Mouse (Mus musculus) intestine, embryonic 14.5 days (tissue): ENCODE measurements around the gene Lmnb2. TPM values are rescaled to one million over a fixed set of nuclear protein-coding genes. Genes with fewer than 3 reads are reported as not detected.

ENCODE experiments used
- ATAC-seq: fragments of 200-750 bp; cut with Nextera tagmentation; replicated peaks from 2 replicates; pipeline ENCODE4 v1.8.0; 2017; ENCODE audit warnings: low read depth, moderate number of reproducible peaks, moderate TSS enrichment, moderate library complexity; ENCODE audit not compliant: low FRiP score, low TSS enrichment
- DNase-seq: peaks from one replicate; pipeline ENCODE4 v3.0.0-alpha.2; 2018; ENCODE audit warnings: low spot score
- H3K27ac ChIP-seq: fragments of 300-500 bp; sonication (generic); 2 replicates; pipeline ENCODE4 v1.5.1; 2014; ENCODE audit warnings: low read depth, mild to moderate bottlenecking, control low read depth
- H3K27me3 ChIP-seq: fragments of 300-500 bp; sonication (generic); replicated peaks from 2 replicates; pipeline ENCODE4 v1.6.1; 2014; ENCODE audit warnings: low read length, control low read depth; ENCODE audit not compliant: control insufficient read depth, insufficient read depth
- H3K36me3 ChIP-seq: fragments of 300-500 bp; sonication (generic); 2 replicates; pipeline ENCODE4 v1.6.1; 2014; ENCODE audit warnings: low read length, control low read depth; ENCODE audit not compliant: control insufficient read depth, insufficient read depth
- H3K4me1 ChIP-seq: fragments of 300-500 bp; sonication (generic); replicated peaks from 2 replicates; pipeline ENCODE4 v1.6.1; 2014; ENCODE audit warnings: low read length, control low read depth, mixed read lengths; ENCODE audit not compliant: control insufficient read depth, insufficient read depth
- H3K4me2 ChIP-seq: fragments of 300-500 bp; sonication (generic); 2 replicates; pipeline ENCODE4 v1.6.1; 2014; ENCODE audit warnings: low read length
- H3K4me3 ChIP-seq: fragments of 300-500 bp; sonication (generic); 2 replicates; pipeline ENCODE4 v1.5.1; 2014; ENCODE audit warnings: low read depth, low read length, control low read depth, mixed read lengths
- H3K9ac ChIP-seq: fragments of 300-500 bp; sonication (generic); 2 replicates; pipeline ENCODE4 v1.6.1; 2014; ENCODE audit warnings: mild to moderate bottlenecking, low read length
- H3K9me3 ChIP-seq: fragments of 300-500 bp; sonication (generic); 2 replicates; pipeline ENCODE4 v1.6.1; 2016; ENCODE audit warnings: low read length, control low read depth; ENCODE audit not compliant: control insufficient read depth
- WGBS: fragments of 180-500 bp; shearing (Covaris S2); extraction: QIAGEN DNeasy Blood & Tissue Kit; methylation state at CpG from one replicate; pipeline ENCODE4 v1.1.7; 2014; 5-methylcytosine and 5-hydroxymethylcytosine counted together
- polyA plus RNA-seq: library from polyadenylated mRNA; unstranded; fragments of >200 nt; fragmentation: Nextera tagmentation; extraction: Ambion mirVana; gene quantifications from 2 replicates; pipeline ENCODE4 v1.2.1, GENCODE M21; 2014

Lmnb2 gene
- 15.5 and 18.3 TPM in 2 replicates for polyA plus RNA-seq

DNA sequence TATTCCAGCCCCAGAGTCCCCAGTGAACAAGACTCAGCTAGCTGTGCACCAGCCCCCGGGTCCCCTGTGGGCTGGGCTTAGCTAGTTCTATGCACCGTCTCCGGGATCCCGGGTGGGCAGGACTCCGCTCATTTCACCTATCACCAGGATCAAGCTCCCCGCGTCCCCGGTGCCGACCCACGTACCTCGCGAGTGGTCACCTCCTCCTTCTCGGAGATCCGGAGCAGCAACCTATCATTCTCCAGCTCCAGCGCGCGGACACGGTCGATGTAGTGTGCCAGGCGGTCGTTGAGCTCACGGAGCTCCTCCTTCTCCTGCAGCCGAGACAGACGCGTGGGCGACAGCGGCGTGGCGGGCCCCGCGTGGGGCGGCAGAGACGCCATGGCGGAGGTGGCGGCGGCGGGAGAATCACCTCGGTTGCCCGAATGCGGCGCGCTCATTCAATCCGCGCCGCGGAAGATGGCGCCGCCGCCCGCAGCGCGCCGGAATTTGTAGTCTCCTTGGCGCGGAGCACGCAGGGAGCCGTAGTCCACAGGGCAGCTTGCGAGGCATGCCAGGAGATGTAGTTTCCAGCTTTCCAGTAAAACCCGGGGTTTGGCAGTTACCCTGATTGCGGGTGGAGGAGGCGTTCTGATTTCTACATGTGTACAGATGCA is at the start of gene Lmnb2:
Lmnb2 (minus strand) TSS at position 467 of the 656 bp plus-strand sequence.
- H3K9me3 ChIP-seq: no peaks in the 10 kb centered on the region
- H3K4me2 ChIP-seq: peak within 1 kb of the TSS; percentile 96
- peak within 1 kb of the TSS; percentile 40 for H3K27ac ChIP-seq
- H3K27me3 ChIP-seq: no peaks in the 10 kb centered on the region
- peaks cover 17% of the 10 kb centered on the region for H3K4me1 ChIP-seq
- peak within 1 kb of the TSS; percentile 72 for H3K9ac ChIP-seq
- DNase-seq: peak; percentile 84
- WGBS: under 1% methylated on average over 59 of the region's 61 CpGs
- H3K36me3 ChIP-seq: peaks cover 12% of the 10 kb centered on the region; the same call in 1 of the 2 replicates
- peak; percentile 67 for ATAC-seq
- H3K4me3 ChIP-seq: peak within 1 kb of the TSS; percentile 81

DNA sequence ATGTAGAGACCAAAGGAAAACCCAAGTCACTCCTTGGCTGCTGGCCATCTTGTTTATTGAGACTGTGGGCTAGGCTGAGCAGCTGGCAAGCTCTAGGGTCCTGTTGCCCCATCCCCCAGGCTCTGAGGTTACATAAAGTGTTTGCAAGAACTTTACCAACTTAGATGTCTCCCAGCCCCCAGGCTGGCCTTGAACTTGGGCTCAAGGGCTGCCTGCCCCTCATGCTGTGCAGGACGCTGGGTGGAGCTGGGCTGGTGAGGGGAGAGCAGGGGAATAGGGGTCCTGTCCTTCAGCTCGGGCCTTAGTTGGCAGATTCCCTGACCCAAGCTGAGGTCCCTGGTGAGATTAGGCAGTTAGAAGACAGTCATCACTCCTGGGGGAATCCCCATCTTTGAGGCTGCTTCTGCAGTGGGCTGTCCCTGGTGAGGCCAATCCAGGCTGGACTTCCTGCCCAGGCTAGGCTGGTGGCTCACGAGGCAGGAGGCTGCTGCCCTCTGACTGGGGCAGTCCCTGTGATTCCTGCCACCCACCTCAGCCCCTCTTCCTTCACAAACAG is 49.1 kb upstream of the Lmnb2 start:
- 0 out of 2 replicates have a peak overlapping the region, but pooled peaks have one; percentile 10 for H3K9ac ChIP-seq
- H3K36me3 ChIP-seq: no peaks in the 10 kb centered on the region
- no peak overlapping the region for H3K4me2 ChIP-seq
- no peaks in the 10 kb centered on the region for H3K27me3 ChIP-seq
- 48% methylated on average over 3 of the region's 3 CpGs for WGBS
- ATAC-seq (no peak), DNase-seq (no peak)
- H3K4me1 ChIP-seq: peaks cover 36% of the 10 kb centered on the region
- no peak overlapping the region for H3K27ac ChIP-seq
- H3K9me3 ChIP-seq: peaks cover 4% of the 10 kb centered on the region; the same call in 1 of the 2 replicates
- no peak overlapping the region for H3K4me3 ChIP-seq

DNA sequence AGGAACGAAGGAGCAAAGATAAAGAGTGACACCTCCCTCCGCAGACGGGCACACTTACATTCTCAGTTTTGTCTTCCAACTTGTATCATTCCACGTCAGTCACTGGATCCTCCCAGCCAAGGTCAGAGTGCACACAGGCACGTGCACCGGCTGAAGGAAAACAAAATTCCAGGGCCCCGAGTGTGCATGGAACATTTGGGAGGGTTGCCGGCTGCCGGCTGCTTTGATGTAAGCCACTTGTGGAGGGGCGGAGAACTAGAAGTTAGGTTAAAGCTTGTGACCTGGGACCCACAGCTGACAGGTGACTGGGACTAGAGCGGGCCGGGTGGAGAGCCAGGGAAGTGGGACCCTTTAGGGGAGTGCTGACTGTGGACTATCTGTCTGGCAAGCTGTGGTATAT is 48.3 kb upstream of the Lmnb2 start:
- 35% methylated on average over 12 of the region's 12 CpGs for WGBS
- DNase-seq (no peak), ATAC-seq (no peak)
- Histone ChIP-seq H3K9ac (no peak overlapping the region), H3K4me2 (no peak overlapping the region), H3K27me3 (no peaks in the 10 kb centered on the region), H3K4me1 (peaks cover 37% of the 10 kb centered on the region), H3K27ac (no peak overlapping the region), H3K4me3 (no peak overlapping the region), H3K9me3 (peaks cover 4% of the 10 kb centered on the region; the same call in 1 of the 2 replicates), H3K36me3 (no peaks in the 10 kb centered on the region)

DNA sequence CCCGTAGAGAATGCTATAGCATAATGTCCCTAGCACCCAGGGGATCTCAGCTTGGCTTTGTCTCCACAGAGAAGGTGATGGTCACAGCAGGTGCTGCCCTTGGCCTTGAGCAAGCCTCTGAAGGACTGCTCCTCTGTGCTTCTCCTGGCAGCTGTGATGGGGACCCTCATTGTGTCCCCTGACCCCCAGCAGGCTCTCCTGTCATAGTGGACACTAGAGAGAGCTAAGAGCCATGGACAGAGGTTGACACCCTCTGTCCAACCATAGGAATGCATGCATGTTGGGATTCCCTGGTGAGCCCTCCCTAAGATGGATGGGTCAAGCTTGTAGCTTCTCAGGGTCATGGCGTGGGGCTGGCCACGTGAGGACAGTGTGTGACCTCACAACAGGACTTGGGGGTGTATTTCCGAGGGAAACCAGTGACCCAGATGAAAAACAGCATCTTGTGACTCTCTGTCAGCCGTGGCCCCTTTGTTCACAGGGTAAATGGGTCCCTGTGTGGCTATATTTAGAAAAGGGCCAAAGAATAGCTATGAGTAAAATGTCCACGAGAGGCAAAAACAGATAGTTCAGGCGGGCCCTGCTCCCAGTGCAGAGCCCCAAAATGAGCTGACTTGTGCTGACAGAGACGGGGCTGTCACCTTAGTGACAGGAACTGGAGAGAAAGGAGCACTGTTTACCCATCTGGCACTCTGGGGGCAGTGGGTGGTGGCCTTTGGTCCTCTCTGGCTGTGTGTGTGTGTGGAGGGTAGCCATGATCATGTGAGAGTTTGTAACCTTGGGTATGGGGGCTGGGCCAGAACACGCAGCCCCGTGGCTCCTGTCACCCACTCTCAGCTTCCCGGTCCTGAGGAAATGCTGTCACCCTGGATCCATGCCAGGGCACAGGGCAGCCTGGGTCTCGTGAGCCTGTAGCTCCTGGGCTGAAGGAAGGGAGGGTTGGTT is 45.3 kb upstream of the Lmnb2 start:
- DNase-seq: no peak
- no peak overlapping the region for H3K4me3 ChIP-seq
- no peak overlapping the region; the same call in 1 of the 2 replicates for H3K9ac ChIP-seq
- H3K9me3 ChIP-seq: no peaks in the 10 kb centered on the region
- no peak for ATAC-seq
- peaks cover 47% of the 10 kb centered on the region for H3K4me1 ChIP-seq
- H3K27me3 ChIP-seq: no peaks in the 10 kb centered on the region
- H3K27ac ChIP-seq: 0 out of 2 replicates have a peak overlapping the region, but pooled peaks have one; percentile 77
- no peak overlapping the region for H3K4me2 ChIP-seq
- H3K36me3 ChIP-seq: no peaks in the 10 kb centered on the region
- 51% methylated on average over 12 of the region's 12 CpGs for WGBS

DNA sequence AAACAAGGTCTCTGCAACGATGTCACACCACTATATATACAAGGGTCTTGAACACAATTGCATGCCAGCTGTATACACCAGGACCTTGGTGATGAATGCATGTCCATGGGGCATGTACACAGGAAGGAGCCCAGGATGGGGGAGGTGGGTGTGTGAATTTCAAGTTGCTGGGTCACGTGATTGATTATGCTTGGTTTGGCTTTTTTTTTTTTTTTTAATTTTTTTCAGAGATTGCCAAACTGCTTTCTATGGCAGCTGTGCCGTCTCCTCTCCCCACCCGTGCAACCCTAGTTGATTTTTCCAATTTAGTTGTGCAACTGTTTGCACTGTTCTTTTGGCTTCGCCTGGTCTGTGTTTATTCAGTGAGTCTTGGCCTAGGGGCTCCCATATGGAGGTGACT is 44.5 kb upstream of the Lmnb2 start:
- DNase-seq (no peak), ATAC-seq (no peak)
- Histone ChIP-seq H3K9ac (no peak overlapping the region), H3K27ac (peak overlapping the region; percentile 77), H3K36me3 (no peaks in the 10 kb centered on the region), H3K4me2 (no peak overlapping the region), H3K9me3 (no peaks in the 10 kb centered on the region), H3K27me3 (no peaks in the 10 kb centered on the region), H3K4me1 (peaks cover 47% of the 10 kb centered on the region), H3K4me3 (no peak overlapping the region)
- WGBS: 48% methylated on average over 5 of the region's 5 CpGs

DNA sequence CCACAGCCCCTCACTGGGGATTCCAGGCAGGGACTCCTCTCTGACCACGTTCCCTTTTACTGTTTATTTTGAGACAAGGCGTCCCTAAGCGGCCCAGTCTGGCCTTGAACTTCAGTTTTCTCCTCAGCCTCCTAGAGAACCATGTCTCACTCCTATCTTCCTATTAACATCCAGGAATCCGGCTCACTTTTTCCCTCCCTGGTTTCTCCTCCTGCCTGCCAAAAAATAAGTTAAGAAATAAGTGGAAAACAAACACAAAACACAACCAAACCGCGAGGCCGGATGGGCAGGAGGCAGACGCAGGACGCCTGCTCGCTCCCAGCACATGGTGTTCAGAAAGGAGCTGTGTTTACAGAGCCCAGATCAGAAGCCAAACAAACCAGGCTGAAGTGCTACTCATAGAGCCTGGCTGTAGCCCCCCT is 44.0 kb upstream of the Lmnb2 start:
- DNase-seq (no peak), ATAC-seq (no peak)
- Histone ChIP-seq H3K27me3 (no peaks in the 10 kb centered on the region), H3K9ac (no peak overlapping the region), H3K4me1 (peaks cover 43% of the 10 kb centered on the region), H3K4me2 (no peak overlapping the region), H3K36me3 (no peaks in the 10 kb centered on the region), H3K9me3 (no peaks in the 10 kb centered on the region), H3K4me3 (no peak overlapping the region), H3K27ac (peak overlapping the region; percentile 77)
- 23% methylated on average over 10 of the region's 10 CpGs for WGBS

DNA sequence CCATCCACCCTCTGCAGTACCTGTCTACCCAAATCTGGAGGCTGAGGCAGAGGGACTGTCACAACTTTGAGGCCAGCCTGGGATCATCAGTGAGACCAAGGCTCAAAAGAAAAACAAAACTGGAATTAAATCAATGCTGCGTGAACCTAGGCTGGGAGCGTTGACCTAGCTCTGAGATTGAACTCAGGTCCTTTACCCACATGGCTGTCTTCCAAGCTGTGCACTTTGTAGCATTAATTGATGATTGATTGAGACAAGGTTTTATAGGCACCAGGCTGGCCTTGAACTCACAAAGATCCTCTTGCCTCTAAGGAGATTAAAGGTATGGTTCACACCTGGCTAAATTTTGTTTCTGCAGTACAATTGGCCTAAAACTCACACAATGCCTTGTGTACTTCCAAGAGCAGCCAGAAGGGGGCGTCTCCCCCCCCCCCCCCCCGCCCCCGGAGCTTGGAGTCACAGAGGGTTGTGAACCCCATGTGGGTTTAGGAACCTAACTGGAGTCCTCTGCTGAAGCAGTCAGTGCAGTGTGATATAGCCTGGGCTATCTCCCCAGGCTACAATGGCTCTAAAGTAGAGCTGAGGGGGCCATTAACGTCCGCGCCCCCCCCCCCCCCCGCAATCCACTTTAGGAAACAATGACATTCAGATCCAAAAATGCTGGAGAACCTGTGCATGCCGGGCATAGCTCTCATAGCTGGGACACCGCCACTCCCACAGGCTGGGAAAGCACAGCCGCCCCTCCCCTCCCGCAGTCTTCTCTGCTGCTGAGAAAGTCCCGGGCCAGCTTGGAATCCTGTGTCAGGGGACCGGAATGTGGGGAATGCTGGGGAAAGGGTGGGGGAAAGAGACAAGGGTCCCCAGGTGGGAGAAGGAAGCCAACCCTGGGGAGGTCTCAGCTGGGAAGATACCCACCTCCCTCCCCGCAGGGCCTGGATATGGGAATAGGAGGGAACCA is 42.8 kb upstream of the Lmnb2 start:
- Histone ChIP-seq H3K4me3 (no peak overlapping the region), H3K9ac (no peak overlapping the region), H3K27ac (peak overlapping the region; percentile 77), H3K4me2 (peak overlapping the region; percentile 13; the same call in 1 of the 2 replicates), H3K36me3 (no peaks in the 10 kb centered on the region), H3K9me3 (no peaks in the 10 kb centered on the region), H3K4me1 (peaks cover 37% of the 10 kb centered on the region), H3K27me3 (no peaks in the 10 kb centered on the region)
- WGBS: 11% methylated on average over 15 of the region's 16 CpGs
- DNase-seq (peak; percentile 81), ATAC-seq (peak; percentile 59; the same call in 1 of the 2 replicates)
